Mouse (Mus musculus) liver, embryonic 16.5 days (tissue): ENCODE measurements around the gene Foxp1. TPM values are rescaled to one million over a fixed set of nuclear protein-coding genes. Genes with fewer than 3 reads are reported as not detected.

Experiments
- ATAC-seq: fragments of 200-750 bp; cut with Nextera tagmentation; 2 replicates; pipeline ENCODE4 v1.8.0; 2017; ENCODE audit warnings: low read depth, mild to moderate bottlenecking, moderate number of reproducible peaks, moderate library complexity
- H3K27ac ChIP-seq: fragments of 300-500 bp; sonication (generic); 2 replicates; pipeline ENCODE4 v1.5.1; 2014; ENCODE audit warnings: mild to moderate bottlenecking, low read length
- H3K27me3 ChIP-seq: fragments of 300-500 bp; sonication (generic); 2 replicates; pipeline ENCODE4 v1.6.1; 2014; ENCODE audit warnings: low read depth, low read length, mixed read lengths; ENCODE audit not compliant: control insufficient read depth, insufficient read depth
- H3K36me3 ChIP-seq: fragments of 300-500 bp; sonication (generic); 2 replicates; pipeline ENCODE4 v1.6.1; 2014; ENCODE audit warnings: mild to moderate bottlenecking; ENCODE audit not compliant: control insufficient read depth, insufficient read depth
- H3K4me1 ChIP-seq: fragments of 300-500 bp; sonication (generic); 2 replicates; pipeline ENCODE4 v1.6.1; 2014; ENCODE audit warnings: low read depth, low read length, mixed read lengths; ENCODE audit not compliant: control insufficient read depth
- H3K4me2 ChIP-seq: fragments of 300-500 bp; sonication (generic); 2 replicates; pipeline ENCODE4 v1.6.1; 2014; ENCODE audit warnings: low read depth, low read length, mixed read lengths
- H3K4me3 ChIP-seq: fragments of 300-500 bp; sonication (generic); 2 replicates; pipeline ENCODE4 v1.5.1; 2014; ENCODE audit warnings: low read depth, mild to moderate bottlenecking, low read length
- H3K9ac ChIP-seq: fragments of 300-500 bp; sonication (generic); 2 replicates; pipeline ENCODE4 v1.6.1; 2014; ENCODE audit warnings: low read depth, low read length
- H3K9me3 ChIP-seq: fragments of 300-500 bp; sonication (generic); replicated peaks from 2 replicates; pipeline ENCODE4 v1.6.1; 2016; ENCODE audit warnings: low read length; ENCODE audit not compliant: control insufficient read depth
- WGBS: fragments of 180-500 bp; shearing (Covaris S2); extraction: QIAGEN DNeasy Blood & Tissue Kit; methylation state at CpG from one replicate; pipeline ENCODE4 v1.1.7; 2014; ENCODE audit not compliant: insufficient replicate concordance; 5-methylcytosine and 5-hydroxymethylcytosine counted together
- polyA plus RNA-seq: library from polyadenylated mRNA; unstranded; fragments of >200 nt; fragmentation: Nextera tagmentation; extraction: Ambion mirVana; gene quantifications from 2 replicates; pipeline ENCODE4 v1.2.1, GENCODE M21; 2015

The Foxp1 gene
- polyA plus RNA-seq, 1 experiment from 2014 or later: 13.6 TPM

DNA sequence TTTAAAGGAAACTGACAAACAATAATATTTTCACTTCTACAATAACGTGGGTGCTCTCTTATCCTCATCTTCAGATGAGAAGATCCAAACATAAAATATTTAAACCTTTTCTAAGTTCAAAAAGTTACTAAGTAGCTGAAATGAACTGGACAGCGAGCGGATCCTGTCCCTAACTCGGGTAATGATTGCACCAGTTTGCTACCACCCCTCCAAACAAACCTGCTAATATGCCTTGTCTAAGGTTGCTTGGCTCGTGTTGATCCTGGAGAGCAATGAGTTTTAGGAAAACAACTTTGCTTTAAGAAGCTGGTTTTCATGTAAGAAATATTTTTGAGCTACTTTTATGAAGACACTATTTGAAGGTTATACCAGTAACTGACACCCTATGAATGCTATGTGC lies 197.1 kb downstream of the Foxp1 start:
- H3K9me3 ChIP-seq: no peaks in the 10 kb centered on the region
- no peak overlapping the region for H3K4me3 ChIP-seq
- no peaks in the 10 kb centered on the region for H3K36me3 ChIP-seq
- no peak overlapping the region for H3K27ac ChIP-seq
- H3K9ac ChIP-seq: no peak overlapping the region
- WGBS: 67% methylated on average over 5 of the region's 5 CpGs
- no peak for ATAC-seq
- H3K27me3 ChIP-seq: no peaks in the 10 kb centered on the region
- H3K4me2 ChIP-seq: no peak overlapping the region
- H3K4me1 ChIP-seq: no peaks in the 10 kb centered on the region

DNA sequence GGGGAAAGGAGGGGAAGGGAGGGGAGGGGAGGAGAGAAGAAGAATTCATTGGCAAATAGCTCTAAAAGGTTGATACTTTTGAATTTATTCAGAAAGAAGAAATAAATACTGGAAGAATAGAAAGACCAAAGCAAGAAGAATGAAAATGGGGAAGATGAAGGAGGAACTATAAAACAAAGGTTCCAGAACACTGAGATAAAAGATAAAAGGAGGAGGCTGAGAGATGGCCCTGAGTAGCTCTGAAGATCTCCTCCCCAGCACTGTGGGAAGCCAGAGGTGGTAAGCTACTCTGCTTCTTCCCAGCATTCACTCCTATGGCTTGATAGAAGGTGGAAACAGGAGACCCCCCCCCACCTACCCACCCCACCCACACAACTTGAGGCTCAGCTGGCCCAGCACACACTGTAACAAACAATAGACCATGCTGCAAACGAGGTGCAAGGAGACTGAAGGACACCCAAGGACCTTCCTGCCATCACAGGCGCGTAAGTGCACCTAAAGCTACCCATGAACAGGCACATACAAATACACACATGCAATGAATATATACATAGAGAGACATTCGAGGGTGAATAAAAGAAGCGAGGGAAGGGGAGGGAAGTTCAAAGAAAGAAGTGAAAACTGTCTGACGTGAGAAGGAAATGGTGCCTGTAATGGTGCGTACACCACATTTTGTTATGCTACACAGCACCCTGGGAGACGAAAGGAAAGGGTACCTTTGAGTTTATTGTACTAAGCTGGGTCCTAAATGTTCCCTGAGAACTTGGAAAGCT lies 200.2 kb downstream of the Foxp1 start:
- no peaks in the 10 kb centered on the region for H3K36me3 ChIP-seq

DNA sequence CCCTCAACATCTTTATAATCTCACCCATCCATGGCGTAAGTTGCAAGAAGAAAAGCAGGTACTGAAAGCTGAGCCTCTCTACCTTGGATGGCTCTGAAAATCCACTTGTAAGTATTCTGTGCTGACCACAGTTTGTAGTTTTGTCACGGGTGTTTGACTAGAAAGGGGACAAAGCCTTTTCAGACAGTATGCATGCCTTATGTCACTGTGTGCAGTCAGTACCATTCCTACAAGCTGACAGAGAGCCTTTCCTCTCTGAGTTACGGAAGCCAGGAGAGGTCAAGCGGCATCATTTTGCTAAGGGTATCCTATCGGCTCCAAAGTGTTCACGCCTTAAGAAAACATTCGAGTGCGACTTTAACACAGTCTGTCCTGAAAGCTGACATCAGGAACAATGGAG lies 202.1 kb downstream of the Foxp1 start:
- H3K9ac ChIP-seq: no peak overlapping the region
- no peaks in the 10 kb centered on the region for H3K27me3 ChIP-seq
- no peaks in the 10 kb centered on the region for H3K36me3 ChIP-seq
- no peak overlapping the region for H3K4me2 ChIP-seq
- no peak for ATAC-seq
- no peak overlapping the region for H3K4me3 ChIP-seq
- H3K27ac ChIP-seq: no peak overlapping the region
- 82% methylated on average over 8 of the region's 8 CpGs for WGBS
- no peaks in the 10 kb centered on the region for H3K4me1 ChIP-seq
- no peaks in the 10 kb centered on the region for H3K9me3 ChIP-seq

More for the DNA sequence above, 200.2 kb downstream of the Foxp1 start:
- WGBS: 57% methylated on average over 8 of the region's 8 CpGs
- ATAC-seq: no peak
- H3K27ac ChIP-seq: no peak overlapping the region
- no peaks in the 10 kb centered on the region for H3K27me3 ChIP-seq
- no peaks in the 10 kb centered on the region for H3K4me1 ChIP-seq
- no peak overlapping the region for H3K4me2 ChIP-seq
- H3K4me3 ChIP-seq: no peak overlapping the region
- H3K9me3 ChIP-seq: no peaks in the 10 kb centered on the region
- no peak overlapping the region for H3K9ac ChIP-seq

DNA sequence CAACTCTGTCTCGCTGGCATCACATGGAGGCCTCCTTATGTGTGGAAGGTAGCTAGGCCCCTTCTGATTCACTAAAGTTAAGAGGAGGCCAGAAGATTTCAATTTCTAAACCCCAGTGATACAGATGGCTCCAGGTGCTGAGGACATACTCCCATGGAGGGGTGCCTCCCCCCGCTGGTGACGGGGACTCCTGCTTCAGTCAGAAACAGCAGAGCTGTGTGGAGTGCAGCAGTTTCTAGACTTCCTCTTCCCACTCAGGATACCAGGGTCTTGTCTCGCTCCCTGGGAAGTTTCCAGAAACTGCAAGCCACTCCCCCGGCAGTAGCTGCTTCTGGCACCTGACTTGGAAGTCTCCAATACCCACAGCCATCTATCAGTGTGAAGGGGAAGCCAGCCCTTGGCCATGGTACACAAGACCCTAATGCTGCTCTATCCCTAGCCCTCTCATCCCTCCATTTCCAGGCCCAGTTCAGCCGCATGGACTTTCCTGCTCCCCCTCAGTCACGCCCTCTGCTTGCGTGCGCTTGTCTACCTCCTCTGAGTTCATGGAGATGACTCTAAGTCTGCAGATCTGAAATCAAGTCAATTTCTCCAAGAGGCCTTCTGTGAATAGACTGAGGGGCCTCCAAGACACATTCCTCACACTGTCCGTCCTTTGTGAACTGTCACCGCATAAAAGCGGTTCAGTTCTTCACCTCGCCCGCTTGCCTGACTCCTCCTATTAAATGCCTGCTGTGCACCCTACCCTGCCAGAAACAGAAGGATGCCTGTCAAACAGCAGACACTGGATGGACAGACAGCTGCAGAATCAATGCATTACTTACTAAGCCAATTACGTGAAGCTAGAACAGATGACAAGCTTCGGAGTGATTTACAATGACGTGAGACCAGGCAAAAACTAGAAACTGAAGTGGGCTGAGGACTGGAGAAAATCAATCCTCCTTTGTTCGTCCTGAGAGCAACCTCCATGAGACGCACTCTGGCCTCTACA lies 202.8 kb downstream of the Foxp1 start:
- no peak overlapping the region for H3K4me2 ChIP-seq
- no peaks in the 10 kb centered on the region for H3K27me3 ChIP-seq
- no peak overlapping the region for H3K27ac ChIP-seq
- H3K4me1 ChIP-seq: no peaks in the 10 kb centered on the region
- ATAC-seq: no peak
- no peaks in the 10 kb centered on the region for H3K9me3 ChIP-seq
- H3K36me3 ChIP-seq: no peaks in the 10 kb centered on the region
- H3K9ac ChIP-seq: no peak overlapping the region
- 72% methylated on average over 19 of the region's 19 CpGs for WGBS
- no peak overlapping the region for H3K4me3 ChIP-seq

DNA sequence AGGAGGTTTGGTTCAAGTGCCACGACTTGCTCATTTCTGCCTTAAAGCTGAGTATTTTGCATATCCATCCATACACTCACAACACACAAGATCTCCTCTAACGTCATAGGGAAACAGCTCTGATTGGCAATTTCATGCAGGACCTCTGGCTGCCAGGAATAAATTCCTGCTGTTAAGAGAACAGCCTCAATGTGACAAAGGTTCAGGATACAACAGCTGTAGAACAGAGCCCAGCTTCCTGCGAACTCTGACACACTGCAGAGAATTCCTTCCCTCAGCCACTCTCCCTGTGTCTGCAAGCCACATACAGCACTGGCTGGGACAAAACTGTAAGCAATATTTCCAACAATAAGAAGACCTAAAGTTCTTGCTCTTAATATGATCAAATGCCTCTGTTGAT lies 207.8 kb downstream of the Foxp1 start:
- no peaks in the 10 kb centered on the region for H3K9me3 ChIP-seq
- no peak overlapping the region for H3K9ac ChIP-seq
- H3K36me3 ChIP-seq: no peaks in the 10 kb centered on the region
- 54% methylated on average over 3 of the region's 3 CpGs for WGBS
- H3K27ac ChIP-seq: no peak overlapping the region
- H3K4me3 ChIP-seq: no peak overlapping the region
- no peaks in the 10 kb centered on the region for H3K27me3 ChIP-seq
- no peak overlapping the region for H3K4me2 ChIP-seq
- no peak for ATAC-seq
- H3K4me1 ChIP-seq: no peaks in the 10 kb centered on the region

DNA sequence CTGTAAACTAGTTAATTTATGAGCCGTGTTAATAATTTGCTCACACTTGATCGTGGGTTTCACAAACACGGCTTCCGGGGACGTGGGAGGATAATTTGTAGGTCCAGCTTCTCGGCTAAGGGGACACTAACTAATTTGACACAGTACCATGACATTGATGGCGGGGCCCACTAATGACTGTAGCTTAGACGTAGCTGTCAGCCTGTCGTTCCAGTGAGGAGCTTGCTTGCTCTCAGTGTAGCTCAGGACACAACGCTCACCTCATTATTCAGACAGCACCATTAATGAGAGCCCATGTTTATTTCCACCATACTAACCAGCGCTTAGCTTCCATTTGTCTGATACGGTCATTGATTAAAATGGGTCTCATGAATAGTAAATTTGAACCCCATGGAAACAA lies 212.0 kb downstream of the Foxp1 start:
- Histone ChIP-seq H3K4me1 (no peaks in the 10 kb centered on the region), H3K36me3 (no peaks in the 10 kb centered on the region), H3K27me3 (no peaks in the 10 kb centered on the region), H3K4me2 (no peak overlapping the region), H3K9me3 (no peaks in the 10 kb centered on the region), H3K9ac (no peak overlapping the region), H3K4me3 (no peak overlapping the region), H3K27ac (no peak overlapping the region)
- 81% methylated on average over 12 of the region's 12 CpGs for WGBS
- ATAC-seq: no peak

DNA sequence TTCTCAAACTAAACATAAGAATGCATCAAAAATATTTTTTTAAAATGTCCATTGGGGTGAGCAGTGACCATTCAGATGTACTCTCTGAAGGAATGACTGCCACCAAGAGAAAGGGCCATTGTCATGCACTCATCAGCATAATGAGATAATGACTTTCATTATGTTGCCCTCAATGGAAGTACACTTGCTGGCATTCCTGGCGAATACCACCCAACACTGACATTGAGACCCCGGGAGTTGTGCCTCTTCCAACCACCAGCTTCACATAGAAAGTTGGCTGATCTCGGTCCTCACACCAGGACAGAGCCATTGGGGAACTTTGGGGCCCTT lies 212.4 kb downstream of the Foxp1 start:
- H3K4me3 ChIP-seq: no peak overlapping the region
- no peaks in the 10 kb centered on the region for H3K27me3 ChIP-seq
- H3K4me2 ChIP-seq: no peak overlapping the region
- H3K27ac ChIP-seq: no peak overlapping the region
- 69% methylated on average over 3 of the region's 3 CpGs for WGBS
- no peak for ATAC-seq
- no peak overlapping the region for H3K9ac ChIP-seq
- no peaks in the 10 kb centered on the region for H3K36me3 ChIP-seq
- H3K9me3 ChIP-seq: no peaks in the 10 kb centered on the region
- no peaks in the 10 kb centered on the region for H3K4me1 ChIP-seq

DNA sequence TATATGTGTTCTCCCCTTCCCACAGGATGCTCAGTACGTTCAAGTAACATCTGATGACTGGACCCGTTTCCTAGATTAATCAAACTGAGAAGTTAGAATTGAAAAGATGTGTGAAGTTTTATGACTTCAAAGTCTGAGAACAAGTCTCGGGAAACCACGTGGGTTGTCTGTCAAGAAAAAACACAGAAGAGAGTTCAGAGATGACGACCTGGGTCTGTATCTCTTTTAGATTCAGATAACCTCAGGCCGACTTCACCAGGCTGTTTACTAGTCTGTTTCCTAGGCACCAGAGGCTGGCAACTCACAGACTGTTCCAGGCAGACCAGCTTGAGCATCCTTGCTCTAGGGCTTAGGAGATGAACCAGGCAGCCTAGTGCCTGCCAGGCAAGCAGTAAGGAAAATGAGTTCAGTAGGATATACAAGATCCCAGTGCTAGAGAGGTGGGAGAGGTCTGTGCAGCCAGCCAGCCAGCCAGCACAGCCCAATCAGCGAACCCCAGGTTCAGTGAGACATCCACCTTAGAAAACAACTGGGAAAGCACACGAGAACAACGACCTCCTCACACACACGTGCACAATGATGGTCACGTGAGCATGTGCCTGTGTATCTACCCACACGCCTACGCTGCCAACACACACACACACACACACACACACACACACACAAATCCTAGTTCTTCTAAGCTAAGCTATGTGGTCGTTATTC lies 212.9 kb downstream of the Foxp1 start:
- no peak for ATAC-seq
- no peak overlapping the region for H3K4me2 ChIP-seq

More for the DNA sequence above, 212.9 kb downstream of the Foxp1 start:
- Histone ChIP-seq H3K4me1 (no peaks in the 10 kb centered on the region), H3K27me3 (no peaks in the 10 kb centered on the region), H3K4me3 (no peak overlapping the region), H3K9me3 (no peaks in the 10 kb centered on the region), H3K36me3 (no peaks in the 10 kb centered on the region), H3K27ac (no peak overlapping the region), H3K9ac (no peak overlapping the region)
- WGBS: 63% methylated on average over 14 of the region's 14 CpGs
